Mouse (Mus musculus): Measurements from ENCODE around the gene Gm42372.

DNA sequence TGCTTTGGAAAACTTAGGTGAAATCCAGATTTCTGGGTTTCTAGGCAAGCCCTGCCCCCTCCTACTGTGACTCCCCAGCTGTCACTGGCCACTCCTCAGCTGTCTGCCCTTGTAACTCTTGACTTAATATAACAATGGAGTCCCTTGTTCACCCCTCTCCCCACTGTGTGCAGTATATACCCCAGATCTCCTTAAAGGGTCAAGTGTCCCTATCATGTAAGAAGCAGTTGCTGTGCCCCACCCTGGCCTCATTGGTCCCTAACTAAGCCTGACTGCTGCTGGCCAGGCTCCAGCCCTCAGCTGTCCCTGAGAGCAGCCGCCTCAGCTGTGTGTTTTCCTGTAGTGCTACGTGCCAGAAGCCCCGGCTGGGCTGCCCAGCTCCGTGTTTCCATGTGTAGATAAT is 34.9 kb upstream of the Gm42372 start:
- TF ChIP-seq POLR2A (IDR thresholded peaks at IDR 0.05; ENCODE audit: low read depth, low read length) (no peak), CTCF (conservative IDR thresholded peaks at IDR 0.05 in 1 of 2, IDR thresholded peaks at IDR 0.05 in 1 of 2; ENCODE audit: low read depth in 2 of 2, low read length in 2 of 2) (no peak), TCF12 (IDR thresholded peaks at IDR 0.05; ENCODE audit: low read depth, low read length) (no peak), ZNF384 (IDR thresholded peaks at IDR 0.05; ENCODE audit: low read depth, low read length) (no peak), ETS1 (conservative IDR thresholded peaks at IDR 0.05; ENCODE audit: low read depth, low read length) (no peak), MAX (IDR thresholded peaks at IDR 0.05; ENCODE audit: low read length) (no peak)
